ENCODE assay signal across 26 mouse cellular contexts in genomic region chr3:139783406-139783805, GRCm38 (mm10).
A peak's percentile ranks its signal among the peaks of the same experiment; 100 is the strongest.
DNase-seq lines count a peak whose midpoint lies in the region; ATAC-seq and TF ChIP-seq lines count a peak whose summit lies in the region.
"Had no signal": no experiment of that assay in that cellular context is flagged by ENCODE, and none has a peak within 500 bp of the region (broad histone marks: within the 10 kb centered on the region; RNA-seq: fewer than 3 reads in every experiment).

No protein-coding gene starts in this region.

- TF ChIP-seq CTCF in forebrain, postnatal 0 days (IDR thresholded peaks at IDR 0.05; ENCODE audit: low read depth), result no peak

- no peaks in the 10 kb centered on the region for H3K27me3 ChIP-seq in forebrain, embryonic 11.5 days (ENCODE audit: control insufficient read depth, insufficient read depth, low read length)
- no peaks in the 10 kb centered on the region for H3K27me3 ChIP-seq in forebrain, postnatal 0 days (ENCODE audit: insufficient read depth, low read length)
- H3K27me3 ChIP-seq in midbrain, embryonic 11.5 days (ENCODE audit: control insufficient read depth, insufficient read depth, low read length), result no peaks in the 10 kb centered on the region
- H3K27me3 ChIP-seq in midbrain, embryonic 14.5 days (ENCODE audit: control insufficient read depth, insufficient read depth, low read length), result no peaks in the 10 kb centered on the region
- no peaks in the 10 kb centered on the region for H3K27me3 ChIP-seq in neural tube, embryonic 14.5 days (ENCODE audit: control insufficient read depth, insufficient read depth, low read length)
- H3K27me3 ChIP-seq: CH12.LX; forebrain, embryonic 12.5 days; hindbrain, embryonic 13.5 days; Patski had no signal

- no peak overlapping the region for H3K9ac ChIP-seq in forebrain, embryonic 11.5 days (ENCODE audit: low read length)
- no peak overlapping the region for H3K9ac ChIP-seq in forebrain, postnatal 0 days
- H3K9ac ChIP-seq in midbrain, embryonic 11.5 days (ENCODE audit: low read length), result no peak overlapping the region
- no peak overlapping the region for H3K9ac ChIP-seq in midbrain, embryonic 14.5 days (replicated peaks; ENCODE audit: low read length)
- no peak overlapping the region for H3K9ac ChIP-seq in neural tube, embryonic 14.5 days (replicated peaks; ENCODE audit: low read depth, low read length)
- H3K9ac ChIP-seq: forebrain, embryonic 12.5 days; hindbrain, embryonic 13.5 days had no signal

- H3K36me3 ChIP-seq in forebrain, embryonic 11.5 days (ENCODE audit: control insufficient read depth, insufficient read depth, low read length), result no peaks in the 10 kb centered on the region
- H3K36me3 ChIP-seq in forebrain, postnatal 0 days (ENCODE audit: insufficient read depth), result no peaks in the 10 kb centered on the region
- H3K36me3 ChIP-seq in midbrain, embryonic 11.5 days (ENCODE audit: control insufficient read depth, insufficient read depth, low read length), result no peaks in the 10 kb centered on the region
- no peaks in the 10 kb centered on the region for H3K36me3 ChIP-seq in midbrain, embryonic 14.5 days (ENCODE audit: control insufficient read depth, insufficient read depth, low read length)
- H3K36me3 ChIP-seq in neural tube, embryonic 14.5 days (ENCODE audit: control insufficient read depth, insufficient read depth, low read length), result no peaks in the 10 kb centered on the region
- H3K36me3 ChIP-seq: forebrain, embryonic 12.5 days; G1E; hindbrain, embryonic 13.5 days had no signal

- H3K27ac ChIP-seq in forebrain, embryonic 11.5 days (ENCODE audit: low read depth, low read length), result no peak overlapping the region
- no peak overlapping the region for H3K27ac ChIP-seq in forebrain, postnatal 0 days (ENCODE audit: low read depth, low read length)
- H3K27ac ChIP-seq in midbrain, embryonic 11.5 days (ENCODE audit: low read depth, low read length), result no peak overlapping the region
- no peak overlapping the region for H3K27ac ChIP-seq in midbrain, embryonic 14.5 days (replicated peaks; ENCODE audit: low read depth, low read length)
- H3K27ac ChIP-seq in neural tube, embryonic 14.5 days (ENCODE audit: low read depth, low read length), result no peak overlapping the region
- H3K27ac ChIP-seq: forebrain, embryonic 12.5 days; gastrocnemius, adult 2 months; hindbrain, embryonic 13.5 days had no signal

- no peaks in the 10 kb centered on the region for H3K9me3 ChIP-seq in forebrain, embryonic 11.5 days (ENCODE audit: control insufficient read depth, low read length)
- H3K9me3 ChIP-seq in forebrain, postnatal 0 days (ENCODE audit: low read length), result no peaks in the 10 kb centered on the region
- no peaks in the 10 kb centered on the region for H3K9me3 ChIP-seq in midbrain, embryonic 11.5 days (ENCODE audit: control insufficient read depth, low read length)
- H3K9me3 ChIP-seq in midbrain, embryonic 14.5 days (ENCODE audit: control insufficient read depth, low read length), result no peaks in the 10 kb centered on the region
- H3K9me3 ChIP-seq in neural tube, embryonic 14.5 days (ENCODE audit: control insufficient read depth, low read length), result no peaks in the 10 kb centered on the region
- H3K9me3 ChIP-seq: forebrain, embryonic 12.5 days; hindbrain, embryonic 13.5 days had no signal

- H3K4me1 ChIP-seq in forebrain, embryonic 11.5 days (replicated peaks; ENCODE audit: control insufficient read depth, insufficient read depth, low read length), result peaks cover 2% of the 10 kb centered on the region; the same call in 1 of the 2 replicates
- no peaks in the 10 kb centered on the region for H3K4me1 ChIP-seq in forebrain, postnatal 0 days (ENCODE audit: insufficient read depth)
- H3K4me1 ChIP-seq in midbrain, embryonic 11.5 days (ENCODE audit: control insufficient read depth, insufficient read depth, low read length), result no peaks in the 10 kb centered on the region; the same call in 1 of the 2 replicates
- H3K4me1 ChIP-seq in midbrain, embryonic 14.5 days (ENCODE audit: control insufficient read depth, insufficient read depth, low read length), result 0 out of 2 replicates have a peak, but pooled peaks cover 2% of the 10 kb centered on the region
- H3K4me1 ChIP-seq in neural tube, embryonic 14.5 days (ENCODE audit: control insufficient read depth, insufficient read depth, low read length), result no peaks in the 10 kb centered on the region

- ATAC-seq in forebrain, embryonic 11.5 days (replicated peaks; ENCODE audit: low FRiP score), result peak; percentile 52; the same call in 1 of the 2 replicates
- ATAC-seq in forebrain, postnatal 0 days, result no peak
- ATAC-seq in midbrain, embryonic 11.5 days (ENCODE audit: low FRiP score), result peak; percentile 67
- ATAC-seq in midbrain, embryonic 14.5 days (ENCODE audit: low FRiP score, low TSS enrichment), result no peak
- 0 out of 2 replicates have a peak, but pooled peaks have one; percentile 44 for ATAC-seq in neural tube, embryonic 14.5 days (ENCODE audit: low read depth)
- ATAC-seq: forebrain, embryonic 16.5 days; hindbrain, embryonic 16.5 days; inflammation-experienced regulatory T-cells, adult 6 months; intestine, embryonic 16.5 days; Patski had no signal

- H3K4me3 ChIP-seq in forebrain, embryonic 11.5 days (ENCODE audit: low read depth, low read length), result no peak overlapping the region
- no peak overlapping the region for H3K4me3 ChIP-seq in forebrain, postnatal 0 days (ENCODE audit: low read depth, low read length)
- H3K4me3 ChIP-seq in midbrain, embryonic 11.5 days (ENCODE audit: low read depth, low read length), result no peak overlapping the region
- no peak overlapping the region for H3K4me3 ChIP-seq in midbrain, embryonic 14.5 days (replicated peaks; ENCODE audit: low read depth, low read length)
- H3K4me3 ChIP-seq in neural tube, embryonic 14.5 days (ENCODE audit: low read depth, low read length), result no peak overlapping the region
- H3K4me3 ChIP-seq: forebrain, embryonic 12.5 days; gastrocnemius, adult 2 months; hindbrain, embryonic 13.5 days had no signal

- no peak overlapping the region for H3K4me2 ChIP-seq in forebrain, embryonic 11.5 days (ENCODE audit: low read depth, low read length, severe bottlenecking)
- no peak overlapping the region for H3K4me2 ChIP-seq in forebrain, postnatal 0 days (ENCODE audit: low read depth)
- H3K4me2 ChIP-seq in midbrain, embryonic 11.5 days, result no peak overlapping the region
- no peak overlapping the region for H3K4me2 ChIP-seq in midbrain, embryonic 14.5 days (ENCODE audit: low read length)
- H3K4me2 ChIP-seq in neural tube, embryonic 14.5 days (ENCODE audit: low read depth, low read length), result no peak overlapping the region
- H3K4me2 ChIP-seq: forebrain, embryonic 12.5 days; heart, embryonic 11.5 days; hindbrain, embryonic 13.5 days had no signal

- no peak for DNase-seq in forebrain, embryonic 11.5 days (ENCODE audit: low spot score)
- DNase-seq in forebrain, postnatal 0 days, result no peak
- DNase-seq in midbrain, embryonic 11.5 days (ENCODE audit: low spot score, missing footprints), result no peak
- DNase-seq in midbrain, embryonic 14.5 days, result no peak
- no peak for DNase-seq in neural tube, embryonic 10.5 days (ENCODE audit: extremely low spot score, low spot score)
- DNase-seq: adrenal gland, postnatal 10 days; adrenal gland, postnatal 36 days; B cell, adult 2 months; cerebellum, adult 11 months; cerebellum, adult 2 months; cerebellum, adult 9-11 months; cerebellum, postnatal 25 days; gastrocnemius, adult 2 months; gastrocnemius, postnatal 14 days; heart, adult 11 months had no signal

- 27% methylated on average over 3 of the region's 3 CpGs for WGBS in forebrain, embryonic 11.5 days
- 30% methylated on average over 3 of the region's 3 CpGs for WGBS in forebrain, postnatal 0 days
- 22% methylated on average over 3 of the region's 3 CpGs for WGBS in midbrain, embryonic 11.5 days
- 24% methylated on average over 3 of the region's 3 CpGs for WGBS in midbrain, embryonic 14.5 days
- WGBS in neural tube, embryonic 14.5 days, result 32% methylated on average over 3 of the region's 3 CpGs

Comparison
In these comparisons a context has a peak if more than half of its experiments do, and no peak if none do; other contexts are left out.
1. ATAC-seq: peak in forebrain, embryonic 11.5 days (single experiment), midbrain, embryonic 11.5 days (single experiment) and neural tube, embryonic 14.5 days (single experiment); none in forebrain, postnatal 0 days (single experiment) and midbrain, embryonic 14.5 days (single experiment).